Mouse (Mus musculus) intestine, embryonic 16.5 days (tissue): ENCODE measurements around the gene Rfx4. TPM values are rescaled to one million over a fixed set of nuclear protein-coding genes. Genes with fewer than 3 reads are reported as not detected.

Experiments used
- ATAC-seq: fragments of 200-750 bp; cut with Nextera tagmentation; 2 replicates; pipeline ENCODE4 v1.8.0; 2017; ENCODE audit warnings: moderate TSS enrichment, moderate library complexity
- H3K27ac ChIP-seq: fragments of 300-500 bp; sonication (generic); 2 replicates; pipeline ENCODE4 v1.5.1; 2014; ENCODE audit warnings: mild to moderate bottlenecking, low read length
- H3K27me3 ChIP-seq: fragments of 300-500 bp; sonication (generic); replicated peaks from 2 replicates; pipeline ENCODE4 v1.6.1; 2014; ENCODE audit warnings: low read length, control low read depth, mixed read lengths; ENCODE audit not compliant: control insufficient read depth, insufficient read depth
- H3K36me3 ChIP-seq: fragments of 300-500 bp; sonication (generic); 2 replicates; pipeline ENCODE4 v1.6.1; 2014; ENCODE audit warnings: low read length, control low read depth; ENCODE audit not compliant: control insufficient read depth, insufficient read depth
- H3K4me1 ChIP-seq: fragments of 300-500 bp; sonication (generic); 2 replicates; pipeline ENCODE4 v1.6.1; 2014; ENCODE audit warnings: low read length, control low read depth, mixed read lengths; ENCODE audit not compliant: control insufficient read depth, insufficient read depth
- H3K4me2 ChIP-seq: fragments of 300-500 bp; sonication (generic); 2 replicates; pipeline ENCODE4 v1.6.1; 2014; ENCODE audit warnings: low read depth, low read length, control low read depth
- H3K4me3 ChIP-seq: fragments of 300-500 bp; sonication (generic); 2 replicates; pipeline ENCODE4 v1.5.1; 2014; ENCODE audit warnings: mild to moderate bottlenecking, low read length
- H3K9ac ChIP-seq: fragments of 300-500 bp; sonication (generic); 2 replicates; pipeline ENCODE4 v1.6.1; 2014; ENCODE audit warnings: low read depth, low read length
- H3K9me3 ChIP-seq: fragments of 300-500 bp; sonication (generic); 2 replicates; pipeline ENCODE4 v1.6.1; 2016; ENCODE audit warnings: low read length, control low read depth; ENCODE audit not compliant: control insufficient read depth
- WGBS: fragments of 180-500 bp; shearing (Covaris S2); extraction: QIAGEN DNeasy Blood & Tissue Kit; methylation state at CpG from one replicate; pipeline ENCODE4 v1.1.7; 2014; 5-methylcytosine and 5-hydroxymethylcytosine counted together
- polyA plus RNA-seq: library from polyadenylated mRNA; unstranded; fragments of >200 nt; fragmentation: Nextera tagmentation; extraction: Ambion mirVana; gene quantifications from 2 replicates; pipeline ENCODE4 v1.2.1, GENCODE M21; 2015

Rfx4 gene
- polyA plus RNA-seq, 1 experiment from 2014 or later: not detected

GRCm38 (mm10) chr10:84801521-84801920 lies 45.7 kb downstream of the Rfx4 start:
- Histone ChIP-seq H3K4me3 (no peak overlapping the region), H3K4me2 (no peak overlapping the region), H3K27me3 (no peaks in the 10 kb centered on the region), H3K36me3 (no peaks in the 10 kb centered on the region), H3K27ac (no peak overlapping the region), H3K4me1 (no peaks in the 10 kb centered on the region), H3K9me3 (no peaks in the 10 kb centered on the region), H3K9ac (no peak overlapping the region)
- ATAC-seq: no peak
- 65% methylated on average over 6 of the region's 6 CpGs for WGBS

- no peak overlapping the region for H3K4me2 ChIP-seq
- no peak overlapping the region for H3K9ac ChIP-seq
- H3K9me3 ChIP-seq: no peaks in the 10 kb centered on the region
- no peaks in the 10 kb centered on the region for H3K27me3 ChIP-seq
- no peak overlapping the region for H3K27ac ChIP-seq
- no peak overlapping the region for H3K4me3 ChIP-seq
- H3K4me1 ChIP-seq: no peaks in the 10 kb centered on the region
- no peak for ATAC-seq
- WGBS: 62% methylated on average over 13 of the region's 13 CpGs
- H3K36me3 ChIP-seq: no peaks in the 10 kb centered on the region
These were observed 47.5 kb downstream of the Rfx4 start for GRCm38 (mm10) chr10:84803216-84803844.

GRCm38 (mm10) chr10:84805576-84805975 lies 49.7 kb downstream of the Rfx4 start:
- H3K4me1 ChIP-seq: no peaks in the 10 kb centered on the region
- ATAC-seq: no peak
- no peaks in the 10 kb centered on the region for H3K9me3 ChIP-seq
- H3K4me3 ChIP-seq: no peak overlapping the region
- H3K27me3 ChIP-seq: no peaks in the 10 kb centered on the region
- H3K36me3 ChIP-seq: no peaks in the 10 kb centered on the region
- 73% methylated on average over 3 of the region's 3 CpGs for WGBS
- H3K4me2 ChIP-seq: no peak overlapping the region
- no peak overlapping the region for H3K9ac ChIP-seq
- no peak overlapping the region for H3K27ac ChIP-seq

GRCm38 (mm10) chr10:84807206-84807605 lies 51.3 kb downstream of the Rfx4 start:
- 85% methylated on average over 9 of the region's 9 CpGs for WGBS
- Histone ChIP-seq H3K4me3 (no peak overlapping the region), H3K27me3 (no peaks in the 10 kb centered on the region), H3K4me2 (no peak overlapping the region), H3K36me3 (no peaks in the 10 kb centered on the region), H3K9ac (no peak overlapping the region), H3K4me1 (no peaks in the 10 kb centered on the region), H3K9me3 (no peaks in the 10 kb centered on the region), H3K27ac (no peak overlapping the region)
- no peak for ATAC-seq

GRCm38 (mm10) chr10:84810030-84810849 lies 54.4 kb downstream of the Rfx4 start:
- H3K27me3 ChIP-seq: no peaks in the 10 kb centered on the region
- H3K27ac ChIP-seq: no peak overlapping the region
- WGBS: 77% methylated on average over 8 of the region's 8 CpGs
- no peak overlapping the region for H3K4me3 ChIP-seq
- H3K9ac ChIP-seq: no peak overlapping the region
- H3K9me3 ChIP-seq: no peaks in the 10 kb centered on the region
- H3K4me1 ChIP-seq: no peaks in the 10 kb centered on the region
- no peak for ATAC-seq
- no peaks in the 10 kb centered on the region for H3K36me3 ChIP-seq
- no peak overlapping the region for H3K4me2 ChIP-seq

- no peaks in the 10 kb centered on the region for H3K36me3 ChIP-seq
- H3K4me2 ChIP-seq: no peak overlapping the region
- H3K4me1 ChIP-seq: no peaks in the 10 kb centered on the region
- H3K9me3 ChIP-seq: no peaks in the 10 kb centered on the region
- no peak overlapping the region for H3K9ac ChIP-seq
- H3K4me3 ChIP-seq: no peak overlapping the region
- ATAC-seq: no peak
- WGBS: 78% methylated on average over 11 of the region's 11 CpGs
- H3K27me3 ChIP-seq: no peaks in the 10 kb centered on the region
- no peak overlapping the region for H3K27ac ChIP-seq
These were observed 55.5 kb downstream of the Rfx4 start for GRCm38 (mm10) chr10:84811171-84811912.

GRCm38 (mm10) chr10:84811913-84812295 lies 56.0 kb downstream of the Rfx4 start:
- H3K27ac ChIP-seq: no peak overlapping the region
- WGBS: 77% methylated on average over 2 of the region's 2 CpGs
- no peak overlapping the region for H3K4me2 ChIP-seq
- no peaks in the 10 kb centered on the region for H3K27me3 ChIP-seq
- H3K36me3 ChIP-seq: no peaks in the 10 kb centered on the region
- H3K4me3 ChIP-seq: no peak overlapping the region
- no peak for ATAC-seq
- no peaks in the 10 kb centered on the region for H3K4me1 ChIP-seq
- H3K9me3 ChIP-seq: no peaks in the 10 kb centered on the region
- no peak overlapping the region for H3K9ac ChIP-seq

- 69% methylated on average over 4 of the region's 4 CpGs for whole genome bisulfite sequencing
- H3K4me3 ChIP-seq: no peak overlapping the region
- no peak overlapping the region for H3K9ac ChIP-seq
- no peak overlapping the region for H3K27ac ChIP-seq
- H3K27me3 ChIP-seq: no peaks in the 10 kb centered on the region
- H3K4me1 ChIP-seq: no peaks in the 10 kb centered on the region
- H3K9me3 ChIP-seq: no peaks in the 10 kb centered on the region
- no peak for ATAC-seq
- H3K36me3 ChIP-seq: no peaks in the 10 kb centered on the region
- H3K4me2 ChIP-seq: no peak overlapping the region
These were observed 60.0 kb downstream of the Rfx4 start for GRCm38 (mm10) chr10:84815676-84816436.
